Mouse (Mus musculus): ENCODE results near the gene Slc25a18.

DNA sequence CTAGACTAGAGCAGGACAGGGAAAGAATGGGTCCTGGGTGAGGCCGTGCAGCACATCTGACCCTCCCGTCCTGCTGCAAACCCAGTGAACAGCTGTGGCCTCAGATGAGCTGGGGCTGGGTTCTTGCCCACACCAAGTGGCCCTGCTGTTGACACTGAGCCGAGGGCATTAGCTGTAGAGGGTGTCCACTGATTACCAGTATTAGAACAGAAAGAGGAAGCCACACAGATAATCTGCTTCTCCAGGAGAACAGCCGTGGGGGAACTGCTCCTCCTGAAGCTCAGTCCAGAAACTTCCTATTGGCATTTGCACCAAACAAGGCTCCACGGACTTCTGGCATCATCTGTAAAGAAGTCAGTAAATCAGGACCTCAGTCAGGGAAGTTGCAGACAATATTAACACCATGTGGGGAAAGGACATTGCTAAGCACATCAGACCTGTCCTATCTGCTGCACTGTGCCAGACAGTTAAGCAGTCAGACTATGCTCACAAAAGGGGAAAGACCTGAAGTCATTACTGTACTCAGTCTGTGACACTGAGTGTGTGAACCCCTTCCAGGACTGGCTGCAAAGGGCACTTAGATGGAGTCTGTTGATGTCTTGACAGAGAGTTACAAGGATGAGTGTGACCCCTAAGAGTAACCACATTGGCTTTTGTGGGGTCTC lies 22.2 kb downstream of the Slc25a18 start:
- TF ChIP-seq CTCF (IDR thresholded peaks at IDR 0.05; ENCODE audit: borderline replicate concordance, insufficient read depth, low read depth, low read length) = no peak
- TF ChIP-seq POLR2A (IDR thresholded peaks at IDR 0.05; ENCODE audit: borderline replicate concordance, insufficient read depth, low read length) = no peak

All from cerebellum, adult 2 months (tissue).